ENCODE assay signal across 8 mouse cellular contexts in the genomic region with DNA sequence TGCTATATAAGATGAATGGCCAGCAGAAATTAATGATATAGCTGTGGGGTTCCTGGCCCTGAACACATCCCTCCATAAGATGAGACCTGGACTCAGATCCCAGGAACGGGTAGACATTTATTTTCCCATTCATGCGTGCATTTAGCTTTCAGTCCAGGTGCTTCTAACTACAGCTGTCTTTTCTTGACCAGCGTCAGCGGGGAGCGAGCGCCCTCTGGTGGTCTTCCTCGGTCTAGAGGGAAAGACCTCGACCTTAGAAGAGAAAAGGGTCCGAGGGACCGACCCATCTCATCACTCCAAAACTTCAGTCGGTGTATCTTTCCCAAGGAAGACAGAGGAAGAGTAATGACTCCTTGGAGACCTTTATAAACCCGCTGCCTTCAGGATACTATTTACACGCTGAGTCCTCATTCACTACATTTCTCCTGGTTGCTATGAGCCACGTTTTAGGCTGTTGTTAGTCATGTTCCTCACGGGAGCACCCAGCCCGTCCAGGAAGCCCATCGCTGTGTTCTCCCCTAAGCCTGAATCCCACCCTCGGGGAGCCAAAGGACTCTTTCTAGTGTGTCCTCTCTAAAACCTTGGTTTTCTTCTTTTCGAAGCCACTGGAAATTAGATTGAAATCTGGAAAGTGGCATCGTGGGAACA. TPM values are rescaled to one million over a fixed set of nuclear protein-coding genes. Genes with fewer than 3 reads are reported as not detected.
DNase-seq lines count a peak whose midpoint lies in the region; ATAC-seq and TF ChIP-seq lines count a peak whose summit lies in the region.

No protein-coding gene starts in this region.

- WGBS in forebrain, embryonic 15.5 days = 18% methylated on average over 20 of the region's 20 CpGs
- WGBS in lung, embryonic 15.5 days = 13% methylated on average over 20 of the region's 20 CpGs

- ATAC-seq in forebrain, embryonic 15.5 days (replicated peaks) = peak; percentile 51; the same call in 1 of the 2 replicates
- no peak; the same call in 1 of the 2 replicates for ATAC-seq in lung, embryonic 15.5 days (ENCODE audit: borderline replicate concordance, extremely low read depth, low FRiP score, low TSS enrichment)

- H3K4me1 ChIP-seq in ES-E14 (ENCODE audit: control insufficient read depth in 2 of 2, insufficient read depth in 2 of 2, low read length in 2 of 2, poor library complexity in 1 of 2) = peaks cover 1 to 3% of the 10 kb centered on the region in 2 experiments; a peak in 1 of 4 replicates
- H3K4me1 ChIP-seq in forebrain, embryonic 15.5 days = peaks cover 4% of the 10 kb centered on the region; the same call in 1 of the 2 replicates
- 0 out of 2 replicates have a peak, but pooled peaks cover 6% of the 10 kb centered on the region for H3K4me1 ChIP-seq in lung, embryonic 15.5 days

- peak overlapping the region; percentile 24; the same call in 1 of the 2 replicates for H3K4me2 ChIP-seq in forebrain, embryonic 15.5 days (replicated peaks)
- peak overlapping the region; percentile 34 for H3K4me2 ChIP-seq in lung, embryonic 15.5 days

- no peaks in the 10 kb centered on the region for H3K9me3 ChIP-seq in ES-E14 (ENCODE audit: control insufficient read depth, insufficient read depth, low read depth, low read length)
- no peaks in the 10 kb centered on the region for H3K9me3 ChIP-seq in forebrain, embryonic 15.5 days
- H3K9me3 ChIP-seq in lung, embryonic 15.5 days = no peaks in the 10 kb centered on the region

- no peaks in the 10 kb centered on the region for H3K36me3 ChIP-seq in ES-E14 (ENCODE audit: control insufficient read depth, insufficient read depth, low read length, poor library complexity, severe bottlenecking)
- H3K36me3 ChIP-seq in forebrain, embryonic 15.5 days = no peaks in the 10 kb centered on the region
- no peaks in the 10 kb centered on the region for H3K36me3 ChIP-seq in lung, embryonic 15.5 days

- DNase-seq in ES-E14 (ENCODE audit: low read depth, low spot score) = peak; percentile 76
- peak; percentile 35 for DNase-seq in cerebellum, adult 11-12 months
- peak; percentile 9 for DNase-seq in heart, postnatal 25 days (ENCODE audit: low spot score)
- peak; percentile 50 to 75 for DNase-seq in layer of hippocampus, adult 18-20 months (ENCODE audit: low spot score in 2 of 2)
- peak; percentile 25 for DNase-seq in ovary, adult 18-20 months (ENCODE audit: low spot score)
- DNase-seq in thymus, postnatal 0 days (ENCODE audit: low spot score) = peak; percentile 74

- H3K27me3 ChIP-seq in forebrain, embryonic 15.5 days = no peaks in the 10 kb centered on the region
- H3K27me3 ChIP-seq in lung, embryonic 15.5 days = no peaks in the 10 kb centered on the region

- no peak overlapping the region for H3K9ac ChIP-seq in ES-E14 (ENCODE audit: insufficient read depth, low read depth, low read length, poor library complexity, severe bottlenecking)
- no peak overlapping the region for H3K9ac ChIP-seq in forebrain, embryonic 15.5 days (replicated peaks)
- no peak overlapping the region for H3K9ac ChIP-seq in lung, embryonic 15.5 days

- intact Hi-C loops in heart, postnatal 25 days (cut with DNase I) = loop anchor here (1.0 to 10.0 kb wide), 3 partner anchors 177 to 858 kb away; no protein-coding TSS in a partner anchor

- in situ Hi-C loops in ES-E14 (cut with MboI; ENCODE audit: low sequenced_read_pairs in 2 of 2, unreplicated experiment in 2 of 2) = no loop called here

- peak overlapping the region in 1 of 2 experiments; percentile 53; a peak in 2 of 4 replicates for H3K4me3 ChIP-seq in ES-E14 (ENCODE audit: insufficient read depth in 1 of 2, low read depth in 1 of 2, low read length in 2 of 2, poor library complexity in 1 of 2, severe bottlenecking in 1 of 2)
- no peak overlapping the region for H3K4me3 ChIP-seq in forebrain, embryonic 15.5 days
- H3K4me3 ChIP-seq in lung, embryonic 15.5 days = no peak overlapping the region

- H3K27ac ChIP-seq in ES-E14 (ENCODE audit: insufficient read depth, low read depth, low read length, poor library complexity, severe bottlenecking) = no peak overlapping the region
- no peak overlapping the region for H3K27ac ChIP-seq in forebrain, embryonic 15.5 days (replicated peaks)
- H3K27ac ChIP-seq in lung, embryonic 15.5 days = no peak overlapping the region

TF ChIP-seq in ES-E14, 5 proteins besides CTCF, POLR2A, EP300 and RAD21:
- no peak for TF ChIP-seq CHD2 (IDR thresholded peaks at IDR 0.05; ENCODE audit: low read depth, low read length)
- TF ChIP-seq MAFK (IDR thresholded peaks at IDR 0.05; ENCODE audit: insufficient read depth, low read depth, low read length) = no peak
- TF ChIP-seq ZC3H11A (IDR thresholded peaks at IDR 0.05; ENCODE audit: borderline replicate concordance, low read depth, low read length) = peak; percentile 68; the same call in 1 of the 2 replicates
- no peak for TF ChIP-seq ZNF384 (IDR thresholded peaks at IDR 0.05; ENCODE audit: low read depth, low read length)
- TF ChIP-seq HCFC1 (IDR thresholded peaks at IDR 0.05; ENCODE audit: borderline replicate concordance, insufficient read depth, low read length) = no peak
TF ChIP-seq in ES-E14: peak in this region for 1.

RNA-seq across cellular contexts. Expression of gene Cdc25a, which starts 12.9 kb away (rescaled TPM):
- 48.5 and 58.3 TPM in 2 replicates for total RNA-seq in ES-E14 (2012; rRNA removed)
- polyA plus RNA-seq in forebrain, embryonic 15.5 days (2015; fragmentation: Nextera tagmentation; extraction: Ambion mirVana) = 21.4 and 22.7 TPM in 2 replicates
- 1 to 10 TPM; 5.1 to 6.1 TPM for total RNA-seq in heart, postnatal 25 days (2021)
- total RNA-seq in layer of hippocampus, adult 18-20 months (2021) = 1 to 10 TPM; 4.6 to 4.9 TPM
- 27.2 and 30.4 TPM in 2 replicates for polyA plus RNA-seq in lung, embryonic 15.5 days (2015; fragmentation: Nextera tagmentation; extraction: Ambion mirVana)
- 27.7 and 30.8 TPM in 2 replicates for polyA plus RNA-seq in thymus, postnatal 0 days (2015; fragmentation: Nextera tagmentation; extraction: Ambion mirVana)

RNA-seq across cellular contexts. Expression of gene Camp, which starts 13.1 kb away (rescaled TPM):
- not detected in 2 replicates for total RNA-seq in ES-E14 (2012; rRNA removed)
- polyA plus RNA-seq in forebrain, embryonic 15.5 days (2015; fragmentation: Nextera tagmentation; extraction: Ambion mirVana) = 0.47 and 0.60 TPM in 2 replicates
- total RNA-seq in heart, postnatal 25 days (2021) = not detected
- not detected for total RNA-seq in layer of hippocampus, adult 18-20 months (2021)
- polyA plus RNA-seq in lung, embryonic 15.5 days (2015; fragmentation: Nextera tagmentation; extraction: Ambion mirVana) = 1.0 and 1.2 TPM in 2 replicates
- polyA plus RNA-seq in thymus, postnatal 0 days (2015; fragmentation: Nextera tagmentation; extraction: Ambion mirVana) = 2.5 and 5.1 TPM in 2 replicates

RNA-seq across cellular contexts. Expression of gene Nme6, which starts 30.0 kb away (rescaled TPM):
- 37.7 and 46.5 TPM in 2 replicates for total RNA-seq in ES-E14 (2012; rRNA removed)
- polyA plus RNA-seq in forebrain, embryonic 15.5 days (2015; fragmentation: Nextera tagmentation; extraction: Ambion mirVana) = 55.7 and 60.6 TPM in 2 replicates
- 10 to 100 TPM; 19.5 to 20.1 TPM for total RNA-seq in heart, postnatal 25 days (2021)
- 10 to 100 TPM in 1 of 2 experiments, 1 to 10 TPM in 1; 9.3 to 13.2 TPM for total RNA-seq in layer of hippocampus, adult 18-20 months (2021)
- polyA plus RNA-seq in lung, embryonic 15.5 days (2015; fragmentation: Nextera tagmentation; extraction: Ambion mirVana) = 52.9 and 58.0 TPM in 2 replicates
- polyA plus RNA-seq in thymus, postnatal 0 days (2015; fragmentation: Nextera tagmentation; extraction: Ambion mirVana) = 40.9 and 43.0 TPM in 2 replicates

RNA-seq across cellular contexts. Expression of gene Spink8, which starts 50.4 kb away (rescaled TPM):
- 0.31 TPM in 1 of 2 replicates, not detected in the other for total RNA-seq in ES-E14 (2012; rRNA removed)
- not detected in 2 replicates for polyA plus RNA-seq in forebrain, embryonic 15.5 days (2015; fragmentation: Nextera tagmentation; extraction: Ambion mirVana)
- not detected for total RNA-seq in heart, postnatal 25 days (2021)
- total RNA-seq in layer of hippocampus, adult 18-20 months (2021) = 10 to 100 TPM; 67.1 to 79.6 TPM
- polyA plus RNA-seq in lung, embryonic 15.5 days (2015; fragmentation: Nextera tagmentation; extraction: Ambion mirVana) = not detected in 2 replicates
- 0.81 TPM in 1 of 2 replicates, not detected in the other for polyA plus RNA-seq in thymus, postnatal 0 days (2015; fragmentation: Nextera tagmentation; extraction: Ambion mirVana)

Comparison
In these comparisons a context has a peak if more than half of its experiments do, and no peak if none do; other contexts are left out.
1. DNase-seq: peak in every context shown above with its lines; median percentile 76 in ES-E14; 74 in thymus, postnatal 0 days; 62 in layer of hippocampus, adult 18-20 months; 35 in cerebellum, adult 11-12 months; 25 in ovary, adult 18-20 months; 9 in heart, postnatal 25 days.